Mouse (Mus musculus): Measurements from ENCODE around the gene Mpp5.

DNA sequence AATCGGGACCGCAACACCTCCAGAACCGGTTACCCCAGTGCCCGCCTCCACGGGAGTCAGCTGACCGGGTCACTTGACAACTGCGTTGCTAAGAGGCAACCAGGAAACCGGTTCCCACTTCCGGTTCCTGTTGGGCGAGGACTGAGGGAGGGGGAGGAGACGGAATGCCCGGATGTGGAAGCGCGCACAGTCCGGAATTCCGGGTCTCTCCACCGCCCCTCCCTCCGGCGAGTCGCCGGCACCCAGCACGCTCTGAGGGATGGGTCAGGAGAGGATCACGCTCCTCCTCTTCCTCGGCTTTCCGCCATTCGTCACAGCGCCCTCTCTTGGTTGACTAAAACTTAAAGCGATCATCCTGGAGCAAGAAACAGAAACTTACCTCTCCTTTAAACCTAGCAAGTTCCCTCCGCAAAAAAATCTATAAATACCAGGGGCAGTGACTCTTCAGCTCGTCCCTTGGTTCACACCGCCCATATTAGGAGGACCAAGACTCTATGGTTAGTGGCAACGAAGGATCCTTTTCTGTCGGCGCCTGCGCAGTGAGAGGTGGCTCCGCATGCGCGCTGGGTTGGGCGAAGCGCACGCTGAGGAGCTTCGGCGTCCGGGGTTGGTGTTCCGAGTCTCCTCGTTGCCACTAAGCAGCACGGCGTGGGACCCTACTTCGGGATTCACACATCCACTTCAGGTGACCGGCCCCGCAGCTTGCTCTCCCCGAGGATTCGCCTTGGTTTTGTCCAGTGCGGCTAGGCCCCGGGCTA is 113.0 kb downstream of the Mpp5 start, which contains the start of the genes Atp6v1d and Eif2s1:
- TF ChIP-seq POLR2A (IDR thresholded peaks at IDR 0.05; ENCODE audit: borderline replicate concordance, low read depth, low read length): no peak
- TF ChIP-seq CTCF (IDR thresholded peaks at IDR 0.05; ENCODE audit: low read depth, low read length): peak; percentile 97

All from bone marrow macrophage, adult 2 months (primary cell).